Mouse (Mus musculus): ENCODE data around the gene Elob. TPM values are rescaled to one million over a fixed set of nuclear protein-coding genes. Genes with fewer than 3 reads are reported as not detected.

Elob gene
- polyA plus RNA-seq (2015; fragmentation: Nextera tagmentation; extraction: Ambion mirVana) = 1,219 and 1,256 TPM in 2 replicates

- 1% methylated on average over 33 of the region's 42 CpGs for WGBS
- Histone ChIP-seq H3K9ac (peak within 1 kb of the TSS; percentile 93), H3K27ac (peak within 1 kb of the TSS; percentile 94), H3K36me3 (peaks cover 32% of the 10 kb centered on the region), H3K9me3 (no peaks in the 10 kb centered on the region), H3K4me3 (peak within 1 kb of the TSS; percentile 89), H3K4me2 (replicated peaks) (peak within 1 kb of the TSS; percentile 90), H3K4me1 (peaks cover 22% of the 10 kb centered on the region), H3K27me3 (peaks cover 19% of the 10 kb centered on the region)
- peak; percentile 94 for ATAC-seq (ENCODE audit: low FRiP score, low read depth)
Measured at GRCm38 (mm10) chr17:23829064-23829619, at the start of gene Elob. TSS of gene Elob (minus strand) at chr17:23829136.

DNA sequence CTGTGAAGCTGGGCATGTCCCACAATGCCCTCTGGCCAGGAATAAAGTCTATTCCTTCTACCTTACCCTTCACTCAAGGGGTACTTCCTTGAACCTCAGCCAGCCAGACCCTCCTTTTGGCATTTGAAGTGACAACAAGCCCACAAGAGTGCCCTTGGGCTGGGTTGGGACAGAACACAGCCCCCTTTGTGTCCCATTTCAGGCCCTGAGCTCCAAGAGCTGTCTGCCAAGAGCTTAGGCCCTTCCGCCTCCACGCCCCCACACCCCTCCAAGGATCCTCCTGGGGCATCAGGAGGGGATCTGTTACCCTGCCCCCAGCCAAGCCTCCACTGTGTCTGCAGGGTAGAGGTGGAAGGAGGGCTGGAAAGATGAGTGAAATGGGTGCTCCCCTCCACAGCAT, 48.2 kb upstream of the Elob start:
- no peaks in the 10 kb centered on the region for H3K36me3 ChIP-seq
- WGBS = 82% methylated on average over 2 of the region's 2 CpGs
- H3K27me3 ChIP-seq = no peaks in the 10 kb centered on the region
- no peak for ATAC-seq (ENCODE audit: low FRiP score, low read depth)
- H3K4me1 ChIP-seq = no peaks in the 10 kb centered on the region
- H3K27ac ChIP-seq = no peak overlapping the region
- H3K9me3 ChIP-seq = no peaks in the 10 kb centered on the region
- no peak overlapping the region for H3K4me2 ChIP-seq (replicated peaks)
- H3K4me3 ChIP-seq = no peak overlapping the region
- no peak overlapping the region for H3K9ac ChIP-seq

- no peak for ATAC-seq (ENCODE audit: low FRiP score, low read depth)
- Histone ChIP-seq H3K27me3 (no peaks in the 10 kb centered on the region), H3K4me1 (no peaks in the 10 kb centered on the region), H3K36me3 (no peaks in the 10 kb centered on the region), H3K4me3 (no peak overlapping the region), H3K4me2 (replicated peaks) (no peak overlapping the region), H3K9ac (no peak overlapping the region), H3K9me3 (no peaks in the 10 kb centered on the region), H3K27ac (no peak overlapping the region)
- WGBS = 54% methylated on average over 3 of the region's 3 CpGs
Measured at GRCm38 (mm10) chr17:23876741-23877140, 47.8 kb upstream of the Elob start.

DNA sequence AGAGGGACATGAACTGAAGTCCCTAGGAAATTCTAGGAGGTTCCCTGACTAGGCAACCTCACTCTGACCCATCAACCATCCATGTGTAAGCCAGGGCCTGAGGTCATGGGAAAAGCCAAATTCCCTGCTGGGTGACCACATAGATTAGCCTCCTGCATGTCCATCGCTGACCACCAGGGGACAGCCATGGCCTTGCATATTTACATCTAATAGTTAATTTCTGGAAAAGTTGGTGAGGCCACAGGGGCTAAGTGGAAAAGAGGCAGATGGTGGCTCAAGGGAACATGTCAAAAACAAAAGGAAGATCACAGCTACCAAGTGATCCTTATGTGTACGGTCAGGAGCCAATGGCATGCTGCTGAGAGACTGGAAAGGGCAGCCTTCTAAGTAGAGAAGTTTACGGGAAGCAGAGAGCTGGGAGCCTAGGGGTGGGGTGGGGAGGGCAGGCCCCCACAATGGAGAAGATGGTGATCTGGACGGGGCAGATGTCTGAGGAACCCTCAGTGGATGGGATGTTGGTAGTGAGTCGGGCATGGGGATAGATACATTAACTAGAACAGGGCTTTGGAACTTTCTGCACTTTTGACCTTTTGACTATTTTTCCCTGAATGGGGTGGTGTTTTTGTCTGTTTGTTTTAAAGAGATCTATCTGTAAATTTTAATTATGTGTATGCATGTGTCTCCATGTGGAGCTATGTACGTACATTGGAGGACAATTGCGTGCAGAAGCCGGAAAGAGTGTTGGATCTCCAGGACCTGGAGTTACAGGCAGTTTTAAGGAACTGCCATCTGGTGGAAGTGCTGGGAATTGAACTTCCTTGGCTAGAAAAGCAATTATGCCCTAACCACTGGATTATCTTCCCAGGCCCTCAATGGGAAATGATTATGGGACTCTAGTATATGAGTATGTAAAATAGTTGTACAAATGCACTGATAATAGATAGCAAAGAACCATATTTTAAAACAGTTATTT, 45.2 kb upstream of the Elob start:
- Histone ChIP-seq H3K27me3 (no peaks in the 10 kb centered on the region), H3K4me3 (no peak overlapping the region), H3K9me3 (no peaks in the 10 kb centered on the region), H3K9ac (no peak overlapping the region), H3K36me3 (no peaks in the 10 kb centered on the region), H3K4me1 (no peaks in the 10 kb centered on the region), H3K27ac (no peak overlapping the region), H3K4me2 (replicated peaks) (no peak overlapping the region)
- no peak for ATAC-seq (ENCODE audit: low FRiP score, low read depth)
- 50% methylated on average over 8 of the region's 8 CpGs for WGBS

DNA sequence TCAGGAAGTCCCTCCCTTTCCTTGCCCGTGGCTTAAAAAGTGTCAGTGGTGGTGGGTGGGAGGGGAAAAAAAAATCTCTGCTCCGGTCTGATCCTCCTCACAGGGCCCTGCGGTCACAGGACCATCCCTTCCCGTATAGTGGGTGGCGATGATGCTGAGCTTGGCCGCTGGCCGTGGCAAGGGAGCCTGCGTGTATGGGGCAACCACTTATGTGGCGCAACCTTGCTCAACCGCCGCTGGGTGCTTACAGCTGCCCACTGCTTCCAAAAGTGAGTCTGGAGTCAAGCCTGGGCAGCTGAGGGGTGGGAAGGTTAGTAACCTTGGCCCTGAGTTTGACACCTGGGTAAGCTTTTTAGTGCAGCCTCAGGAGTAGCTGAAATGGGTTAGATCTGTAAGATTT, 39.6 kb upstream of the Elob start:
- ATAC-seq (ENCODE audit: low FRiP score, low read depth) = no peak
- WGBS = 85% methylated on average over 11 of the region's 11 CpGs
- Histone ChIP-seq H3K27ac (no peak overlapping the region), H3K4me3 (no peak overlapping the region), H3K4me1 (no peaks in the 10 kb centered on the region), H3K4me2 (replicated peaks) (no peak overlapping the region), H3K27me3 (no peaks in the 10 kb centered on the region), H3K9me3 (peaks cover 5% of the 10 kb centered on the region; the same call in 1 of the 2 replicates), H3K9ac (no peak overlapping the region), H3K36me3 (no peaks in the 10 kb centered on the region)

- H3K27ac ChIP-seq = no peak within 1 kb of the TSS
- no peak for ATAC-seq (ENCODE audit: low FRiP score, low read depth)
- WGBS = 85% methylated on average over 15 of the region's 15 CpGs
- H3K9me3 ChIP-seq = peaks cover 5% of the 10 kb centered on the region; the same call in 1 of the 2 replicates
- H3K36me3 ChIP-seq = no peaks in the 10 kb centered on the region
- H3K4me1 ChIP-seq = no peaks in the 10 kb centered on the region
- no peak within 1 kb of the TSS for H3K9ac ChIP-seq
- H3K4me2 ChIP-seq (replicated peaks) = no peak within 1 kb of the TSS
- H3K4me3 ChIP-seq = no peak within 1 kb of the TSS
- H3K27me3 ChIP-seq = no peaks in the 10 kb centered on the region
Measured at GRCm38 (mm10) chr17:23867756-23868155, 38.8 kb upstream of the Elob start, which contains the start of gene Prss21. TSS of gene Prss21 (plus strand) at chr17:23868056.

GRCm38 (mm10) chr17:23862926-23863325, 34.0 kb upstream of the Elob start:
- Histone ChIP-seq H3K9me3 (peaks cover 5% of the 10 kb centered on the region; the same call in 1 of the 2 replicates), H3K27me3 (no peaks in the 10 kb centered on the region), H3K4me3 (no peak overlapping the region), H3K4me1 (no peaks in the 10 kb centered on the region), H3K27ac (no peak overlapping the region), H3K36me3 (no peaks in the 10 kb centered on the region), H3K4me2 (replicated peaks) (no peak overlapping the region), H3K9ac (no peak overlapping the region)
- WGBS = 83% methylated on average over 4 of the region's 4 CpGs
- ATAC-seq (ENCODE audit: low FRiP score, low read depth) = no peak

- Histone ChIP-seq H3K27ac (no peak overlapping the region), H3K4me3 (no peak overlapping the region), H3K9me3 (no peaks in the 10 kb centered on the region), H3K27me3 (no peaks in the 10 kb centered on the region), H3K4me2 (replicated peaks) (no peak overlapping the region), H3K9ac (no peak overlapping the region), H3K4me1 (no peaks in the 10 kb centered on the region), H3K36me3 (no peaks in the 10 kb centered on the region)
- 79% methylated on average over 2 of the region's 2 CpGs for WGBS
- ATAC-seq (ENCODE audit: low FRiP score, low read depth) = no peak
Measured at GRCm38 (mm10) chr17:23857913-23858312, 29.0 kb upstream of the Elob start.

GRCm38 (mm10) chr17:23857193-23857592, 28.3 kb upstream of the Elob start:
- no peak overlapping the region for H3K27ac ChIP-seq
- WGBS = 82% methylated on average over 6 of the region's 6 CpGs

GRCm38 (mm10) chr17:23854229-23854765, 25.4 kb upstream of the Elob start:
- 84% methylated on average over 10 of the region's 10 CpGs for WGBS

More at GRCm38 (mm10) chr17:23857193-23857592, 28.3 kb upstream of the Elob start:
- H3K4me2 ChIP-seq (replicated peaks) = no peak overlapping the region
- H3K36me3 ChIP-seq = no peaks in the 10 kb centered on the region
- H3K27me3 ChIP-seq = no peaks in the 10 kb centered on the region
- no peak for ATAC-seq (ENCODE audit: low FRiP score, low read depth)
- no peaks in the 10 kb centered on the region for H3K9me3 ChIP-seq
- H3K4me3 ChIP-seq = no peak overlapping the region
- H3K9ac ChIP-seq = no peak overlapping the region
- H3K4me1 ChIP-seq = no peaks in the 10 kb centered on the region

DNA sequence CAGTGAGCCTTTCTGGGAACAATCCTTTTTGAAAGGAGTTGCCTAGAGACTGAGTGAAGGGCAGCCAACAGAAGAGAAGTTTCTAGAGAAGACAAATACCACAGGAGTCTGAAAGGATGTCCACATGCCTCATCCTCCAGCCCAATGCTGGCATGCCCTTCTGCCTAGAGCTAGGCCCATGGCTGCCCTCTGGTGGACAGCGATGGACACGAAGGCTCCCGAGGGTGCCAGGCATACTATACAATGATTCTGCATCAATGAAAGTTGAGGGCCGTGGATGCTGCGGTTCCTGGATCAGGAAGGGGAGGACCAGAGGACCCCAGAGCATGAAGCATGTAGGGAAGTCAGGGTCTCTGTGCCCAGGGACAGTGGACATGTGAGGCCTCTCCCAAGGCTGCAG, 24.4 kb upstream of the Elob start:
- no peak overlapping the region for H3K4me3 ChIP-seq
- no peaks in the 10 kb centered on the region for H3K9me3 ChIP-seq
- H3K4me2 ChIP-seq (replicated peaks) = no peak overlapping the region
- no peak for ATAC-seq (ENCODE audit: low FRiP score, low read depth)
- H3K36me3 ChIP-seq = no peaks in the 10 kb centered on the region
- H3K4me1 ChIP-seq = no peaks in the 10 kb centered on the region
- no peak overlapping the region for H3K27ac ChIP-seq
- no peak overlapping the region for H3K9ac ChIP-seq
- H3K27me3 ChIP-seq = no peaks in the 10 kb centered on the region
- WGBS = 38% methylated on average over 5 of the region's 5 CpGs

More at GRCm38 (mm10) chr17:23854229-23854765, 25.4 kb upstream of the Elob start:
- Histone ChIP-seq H3K4me2 (replicated peaks) (no peak overlapping the region), H3K9me3 (no peaks in the 10 kb centered on the region), H3K27ac (no peak overlapping the region), H3K4me3 (no peak overlapping the region), H3K36me3 (no peaks in the 10 kb centered on the region), H3K27me3 (no peaks in the 10 kb centered on the region), H3K9ac (no peak overlapping the region), H3K4me1 (no peaks in the 10 kb centered on the region)
- no peak for ATAC-seq (ENCODE audit: low FRiP score, low read depth)
